Mouse (Mus musculus): ENCODE results near the gene Jmjd8. TPM values are rescaled to one million over a fixed set of nuclear protein-coding genes. Genes with fewer than 3 reads are reported as not detected.

Gene Jmjd8
- polyA plus RNA-seq, 1 experiment from 2014 or later = 46.2 TPM

GRCm38 (mm10) chr17:25834595-25835222 lies 6.0 kb downstream of the Jmjd8 start:
- H3K9ac ChIP-seq = peak overlapping the region; percentile 83; the same call in 1 of the 2 replicates
- peaks cover 45% of the 10 kb centered on the region for H3K36me3 ChIP-seq
- peak overlapping the region; percentile 93 for H3K4me2 ChIP-seq (replicated peaks)
- no peaks in the 10 kb centered on the region for H3K27me3 ChIP-seq
- H3K4me1 ChIP-seq = peaks cover 66% of the 10 kb centered on the region
- no peaks in the 10 kb centered on the region for H3K9me3 ChIP-seq (replicated peaks)
- WGBS = 77% methylated on average over 12 of the region's 12 CpGs
- peak overlapping the region; percentile 97; the same call in 1 of the 2 replicates for H3K27ac ChIP-seq (replicated peaks)
- H3K4me3 ChIP-seq (replicated peaks) = peak overlapping the region; percentile 86
- ATAC-seq (ENCODE audit: insufficient number of reproducible peaks, low FRiP score, low TSS enrichment, low read depth) = no peak

GRCm38 (mm10) chr17:25835301-25835700 lies 6.6 kb downstream of the Jmjd8 start:
- Histone ChIP-seq H3K9me3 (replicated peaks) (no peaks in the 10 kb centered on the region), H3K9ac (no peak overlapping the region), H3K4me2 (replicated peaks) (peak overlapping the region; percentile 86), H3K27ac (replicated peaks) (peak overlapping the region; percentile 58; the same call in 1 of the 2 replicates), H3K4me1 (peaks cover 61% of the 10 kb centered on the region), H3K36me3 (peaks cover 45% of the 10 kb centered on the region), H3K27me3 (no peaks in the 10 kb centered on the region), H3K4me3 (replicated peaks) (peak overlapping the region; percentile 86)
- 89% methylated on average over 7 of the region's 7 CpGs for WGBS
- no peak for ATAC-seq (ENCODE audit: insufficient number of reproducible peaks, low FRiP score, low TSS enrichment, low read depth)

GRCm38 (mm10) chr17:25835816-25836215 lies 7.1 kb downstream of the Jmjd8 start:
- H3K4me3 ChIP-seq (replicated peaks) = 0 out of 2 replicates have a peak overlapping the region, but pooled peaks have one; percentile 86
- H3K9ac ChIP-seq = no peak overlapping the region
- ATAC-seq (ENCODE audit: insufficient number of reproducible peaks, low FRiP score, low TSS enrichment, low read depth) = no peak
- 88% methylated on average over 16 of the region's 16 CpGs for WGBS
- H3K4me1 ChIP-seq = peaks cover 56% of the 10 kb centered on the region
- peak overlapping the region; percentile 86 for H3K4me2 ChIP-seq (replicated peaks)
- no peaks in the 10 kb centered on the region for H3K27me3 ChIP-seq
- peak overlapping the region; percentile 61; the same call in 1 of the 2 replicates for H3K27ac ChIP-seq (replicated peaks)
- H3K9me3 ChIP-seq (replicated peaks) = no peaks in the 10 kb centered on the region
- peaks cover 45% of the 10 kb centered on the region for H3K36me3 ChIP-seq

GRCm38 (mm10) chr17:25836397-25837075 lies 7.9 kb downstream of the Jmjd8 start:
- peaks cover 45% of the 10 kb centered on the region for H3K36me3 ChIP-seq
- H3K4me2 ChIP-seq (replicated peaks) = peak overlapping the region; percentile 86
- H3K27ac ChIP-seq (replicated peaks) = peak overlapping the region; percentile 66
- H3K9ac ChIP-seq = peak overlapping the region; percentile 26; the same call in 1 of the 2 replicates
- WGBS = 22% methylated on average over 23 of the region's 23 CpGs
- H3K4me3 ChIP-seq (replicated peaks) = peak overlapping the region; percentile 44
- no peaks in the 10 kb centered on the region for H3K9me3 ChIP-seq (replicated peaks)
- peaks cover 49% of the 10 kb centered on the region for H3K4me1 ChIP-seq
- no peaks in the 10 kb centered on the region for H3K27me3 ChIP-seq
- no peak for ATAC-seq (ENCODE audit: insufficient number of reproducible peaks, low FRiP score, low TSS enrichment, low read depth)

GRCm38 (mm10) chr17:25837076-25837410 lies 8.4 kb downstream of the Jmjd8 start, which contains the start of gene Rhbdl1:
Gene Rhbdl1, minus strand, starts transcription at chr17:25837295.
- Histone ChIP-seq H3K9ac (peak within 1 kb of the TSS; percentile 26), H3K4me2 (replicated peaks) (peak within 1 kb of the TSS; percentile 86), H3K27me3 (no peaks in the 10 kb centered on the region), H3K36me3 (peaks cover 46% of the 10 kb centered on the region), H3K9me3 (replicated peaks) (no peaks in the 10 kb centered on the region), H3K4me3 (replicated peaks) (peak within 1 kb of the TSS; percentile 44), H3K27ac (replicated peaks) (peak within 1 kb of the TSS; percentile 66), H3K4me1 (peaks cover 44% of the 10 kb centered on the region)
- peak; percentile 9; the same call in 1 of the 2 replicates for ATAC-seq (ENCODE audit: insufficient number of reproducible peaks, low FRiP score, low TSS enrichment, low read depth)
- WGBS = under 1% methylated on average over 29 of the region's 29 CpGs

GRCm38 (mm10) chr17:25837533-25837932 lies 8.9 kb downstream of the Jmjd8 start:
- Histone ChIP-seq H3K9ac (no peak overlapping the region), H3K36me3 (peaks cover 51% of the 10 kb centered on the region), H3K27ac (replicated peaks) (0 out of 2 replicates have a peak overlapping the region, but pooled peaks have one; percentile 18), H3K4me3 (replicated peaks) (no peak overlapping the region), H3K27me3 (no peaks in the 10 kb centered on the region), H3K9me3 (replicated peaks) (no peaks in the 10 kb centered on the region), H3K4me2 (replicated peaks) (peak overlapping the region; percentile 86; the same call in 1 of the 2 replicates), H3K4me1 (peaks cover 42% of the 10 kb centered on the region)
- WGBS = 54% methylated on average over 3 of the region's 3 CpGs
- no peak for ATAC-seq (ENCODE audit: insufficient number of reproducible peaks, low FRiP score, low TSS enrichment, low read depth)

GRCm38 (mm10) chr17:25838904-25839303 lies 10.2 kb downstream of the Jmjd8 start:
- H3K4me2 ChIP-seq (replicated peaks) = no peak overlapping the region
- H3K9ac ChIP-seq = no peak overlapping the region
- H3K27me3 ChIP-seq = no peaks in the 10 kb centered on the region
- peaks cover 49% of the 10 kb centered on the region for H3K4me1 ChIP-seq
- no peaks in the 10 kb centered on the region for H3K9me3 ChIP-seq (replicated peaks)
- H3K4me3 ChIP-seq (replicated peaks) = no peak overlapping the region
- no peak overlapping the region for H3K27ac ChIP-seq (replicated peaks)
- H3K36me3 ChIP-seq = peaks cover 51% of the 10 kb centered on the region
- WGBS = 82% methylated on average over 4 of the region's 4 CpGs
- ATAC-seq (ENCODE audit: insufficient number of reproducible peaks, low FRiP score, low TSS enrichment, low read depth) = no peak

GRCm38 (mm10) chr17:25839455-25840235 lies 11.0 kb downstream of the Jmjd8 start:
- Histone ChIP-seq H3K36me3 (peaks cover 51% of the 10 kb centered on the region), H3K4me2 (replicated peaks) (no peak overlapping the region)
- 89% methylated on average over 14 of the region's 14 CpGs for WGBS

GRCm38 (mm10) chr17:25840519-25840918 lies 11.9 kb downstream of the Jmjd8 start:
- Histone ChIP-seq H3K9me3 (replicated peaks) (no peaks in the 10 kb centered on the region), H3K4me3 (replicated peaks) (no peak overlapping the region), H3K36me3 (peaks cover 48% of the 10 kb centered on the region), H3K4me2 (replicated peaks) (no peak overlapping the region), H3K4me1 (peaks cover 42% of the 10 kb centered on the region), H3K27ac (replicated peaks) (no peak overlapping the region), H3K27me3 (no peaks in the 10 kb centered on the region), H3K9ac (no peak overlapping the region)
- ATAC-seq (ENCODE audit: insufficient number of reproducible peaks, low FRiP score, low TSS enrichment, low read depth) = no peak
- WGBS = 91% methylated on average over 6 of the region's 6 CpGs

More at GRCm38 (mm10) chr17:25839455-25840235, 11.0 kb downstream of the Jmjd8 start:
- H3K27ac ChIP-seq (replicated peaks) = no peak overlapping the region
- H3K9ac ChIP-seq = no peak overlapping the region
- H3K9me3 ChIP-seq (replicated peaks) = no peaks in the 10 kb centered on the region
- H3K27me3 ChIP-seq = no peaks in the 10 kb centered on the region
- H3K4me1 ChIP-seq = peaks cover 44% of the 10 kb centered on the region
- no peak overlapping the region for H3K4me3 ChIP-seq (replicated peaks)
- no peak for ATAC-seq (ENCODE audit: insufficient number of reproducible peaks, low FRiP score, low TSS enrichment, low read depth)

- Histone ChIP-seq H3K36me3 (peaks cover 48% of the 10 kb centered on the region), H3K9ac (no peak within 1 kb of the TSS), H3K27me3 (no peaks in the 10 kb centered on the region), H3K4me3 (replicated peaks) (no peak within 1 kb of the TSS), H3K4me1 (peaks cover 35% of the 10 kb centered on the region), H3K27ac (replicated peaks) (no peak within 1 kb of the TSS), H3K4me2 (replicated peaks) (no peak within 1 kb of the TSS), H3K9me3 (replicated peaks) (no peaks in the 10 kb centered on the region)
- ATAC-seq (ENCODE audit: insufficient number of reproducible peaks, low FRiP score, low TSS enrichment, low read depth) = no peak
- WGBS = 94% methylated on average over 22 of the region's 22 CpGs
Measured at GRCm38 (mm10) chr17:25841117-25841880, 12.6 kb downstream of the Jmjd8 start, which contains the start of gene Gm20683. Gene Gm20683, minus strand, starts transcription at chr17:25841763.
